Mouse (Mus musculus) adrenal gland, adult 8-10 months (tissue): ENCODE results near the gene Defa17. TPM values are rescaled to one million over a fixed set of nuclear protein-coding genes. Genes with fewer than 3 reads are reported as not detected.
"Not testable (repeated sequence)": the region's sequence is repeated elsewhere in the genome, so short reads cannot be mapped to it uniquely, and the experiment has no call there.

Experiments used
- DNase-seq: peaks from one replicate; pipeline ENCODE4 v3.0.0; 2022
- total RNA-seq, 4 experiments: library from RNA; stranded (reverse); gene quantifications; 2 replicates each; pipeline ENCODE4 v1.2.4; 2022

Defa17 gene
- total RNA-seq: not detected

- not testable (repeated sequence) for DNase-seq
Measured at GRCm38 (mm10) chr8:21655480-21655879, at the start of gene Defa17. Defa17 (plus strand) TSS chr8:21655780.

GRCm38 (mm10) chr8:21617883-21618282 lies 37.7 kb upstream of the Defa17 start, which contains the start of gene Defa26:
Defa26 (plus strand) TSS chr8:21618183.
- DNase-seq: not testable (repeated sequence)

GRCm38 (mm10) chr8:21665497-21665896 lies 9.9 kb downstream of the Defa17 start, which contains the start of gene Defa34:
Defa34 (plus strand) TSS chr8:21665797.
- DNase-seq: not testable (repeated sequence)

GRCm38 (mm10) chr8:21703545-21703944 lies 48.0 kb downstream of the Defa17 start, which contains the start of gene AY761184:
AY761184 (minus strand) TSS chr8:21703645.
- not testable (repeated sequence) for DNase-seq

Other genes with a start within 250 kb of the Defa17 start
- not detected for gene Defa36, start 228.4 kb upstream of the Defa17 start, total RNA-seq
- gene Gm7849, start 199.2 kb upstream of the Defa17 start, total RNA-seq: not detected
- not detected for gene Defa20, start 146.5 kb upstream of the Defa17 start, total RNA-seq
- gene Defa32, start 126.7 kb upstream of the Defa17 start, total RNA-seq: not detected
- gene Defa37, start 90.4 kb upstream of the Defa17 start, total RNA-seq: not detected
- gene Defa28, start 72.8 kb upstream of the Defa17 start, total RNA-seq: not detected
- not detected for gene Gm7861, start 61.3 kb upstream of the Defa17 start, total RNA-seq
- gene Defa26, start 37.6 kb upstream of the Defa17 start, total RNA-seq: not detected
- not detected for gene Defa34, start 10.0 kb downstream of the Defa17 start, total RNA-seq
- gene AY761184, start 47.9 kb downstream of the Defa17 start, total RNA-seq: not detected
- gene Defa24, start 78.7 kb downstream of the Defa17 start, total RNA-seq: not detected
- gene Defb50, start 167.8 kb downstream of the Defa17 start, total RNA-seq: not detected
- not detected for gene Defb2, start 184.1 kb downstream of the Defa17 start, total RNA-seq
- gene Defb10, start 203.1 kb downstream of the Defa17 start, total RNA-seq: not detected
- not detected for gene Defb9, start 229.6 kb downstream of the Defa17 start, total RNA-seq